Mouse (Mus musculus) kidney, embryonic 14.5 days (tissue): Measurements from ENCODE around the gene Sppl3. TPM values are rescaled to one million over a fixed set of nuclear protein-coding genes. Genes with fewer than 3 reads are reported as not detected.
A peak's percentile ranks its signal among the peaks of the same experiment; 100 is the strongest.

Source experiments
- ATAC-seq: fragments of 200-750 bp; cut with Nextera tagmentation; 2 replicates; pipeline ENCODE4 v1.8.0; 2017; ENCODE audit warnings: moderate number of reproducible peaks, mild to moderate bottlenecking, moderate TSS enrichment, moderate library complexity; ENCODE audit not compliant: low FRiP score, low TSS enrichment
- H3K27ac ChIP-seq: fragments of 300-500 bp; sonication (generic); 2 replicates; pipeline ENCODE4 v1.5.1; 2014; ENCODE audit warnings: low read depth, mild to moderate bottlenecking, low read length, moderate library complexity, mixed read lengths
- H3K27me3 ChIP-seq: fragments of 300-500 bp; sonication (generic); 2 replicates; pipeline ENCODE4 v1.6.1; 2014; ENCODE audit warnings: mild to moderate bottlenecking, low read length; ENCODE audit not compliant: control insufficient read depth, insufficient read depth
- H3K36me3 ChIP-seq: fragments of 300-500 bp; sonication (generic); 2 replicates; pipeline ENCODE4 v1.6.1; 2014; ENCODE audit warnings: low read length, mixed read lengths; ENCODE audit not compliant: control insufficient read depth, insufficient read depth
- H3K4me1 ChIP-seq: fragments of 300-500 bp; sonication (generic); 2 replicates; pipeline ENCODE4 v1.6.1; 2014; ENCODE audit warnings: low read length, mixed read lengths; ENCODE audit not compliant: control insufficient read depth, insufficient read depth
- H3K4me2 ChIP-seq: fragments of 300-500 bp; sonication (generic); replicated peaks from 2 replicates; pipeline ENCODE4 v1.6.1; 2014; ENCODE audit warnings: low read depth, mild to moderate bottlenecking, low read length
- H3K4me3 ChIP-seq: fragments of 300-500 bp; sonication (generic); 2 replicates; pipeline ENCODE4 v1.5.1; 2014; ENCODE audit warnings: mild to moderate bottlenecking, low read length
- H3K9ac ChIP-seq: fragments of 300-500 bp; sonication (generic); 2 replicates; pipeline ENCODE4 v1.6.1; 2014; ENCODE audit warnings: low read depth, mild to moderate bottlenecking, low read length, moderate library complexity
- H3K9me3 ChIP-seq: fragments of 300-500 bp; sonication (generic); 2 replicates; pipeline ENCODE4 v1.6.1; 2016; ENCODE audit warnings: low read length; ENCODE audit not compliant: control insufficient read depth
- WGBS: fragments of 180-500 bp; shearing (Covaris S2); extraction: QIAGEN DNeasy Blood & Tissue Kit; methylation state at CpG from one replicate; pipeline ENCODE4 v1.1.7; 2014; 5-methylcytosine and 5-hydroxymethylcytosine counted together
- polyA plus RNA-seq: library from polyadenylated mRNA; unstranded; fragments of >200 nt; fragmentation: Nextera tagmentation; extraction: Ambion mirVana; gene quantifications from 2 replicates; pipeline ENCODE4 v1.2.1, GENCODE M21; 2014

Sppl3 gene
- polyA plus RNA-seq, 1 experiment from 2014 or later, result 23.9 TPM

DNA sequence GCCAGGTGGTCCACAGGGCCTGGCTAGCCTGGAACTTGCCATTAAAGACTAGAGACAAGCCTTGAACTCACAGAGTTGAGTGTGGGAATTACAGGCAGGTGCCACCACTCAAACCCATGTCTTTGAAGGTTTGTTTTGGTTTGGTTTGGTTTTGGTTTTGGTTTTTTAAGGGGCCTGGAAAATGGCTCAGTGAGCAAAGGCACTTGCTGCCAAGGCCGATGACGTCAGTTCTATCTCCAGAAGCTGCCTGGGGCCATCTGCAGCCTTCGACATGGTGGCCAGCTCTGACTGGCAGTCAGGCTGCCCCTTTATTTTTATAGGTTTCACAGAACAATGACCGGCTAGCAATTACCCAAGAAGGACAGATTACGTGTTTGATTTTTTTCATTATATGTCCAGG lies 110.0 kb downstream of the Sppl3 start:
- ATAC-seq, result no peak
- Histone ChIP-seq H3K4me3 (no peak overlapping the region), H3K4me1 (peaks cover 12% of the 10 kb centered on the region), H3K27ac (no peak overlapping the region), H3K36me3 (peaks cover 24% of the 10 kb centered on the region), H3K27me3 (no peaks in the 10 kb centered on the region), H3K4me2 (no peak overlapping the region), H3K9me3 (no peaks in the 10 kb centered on the region), H3K9ac (no peak overlapping the region)
- WGBS, result 65% methylated on average over 5 of the region's 5 CpGs

DNA sequence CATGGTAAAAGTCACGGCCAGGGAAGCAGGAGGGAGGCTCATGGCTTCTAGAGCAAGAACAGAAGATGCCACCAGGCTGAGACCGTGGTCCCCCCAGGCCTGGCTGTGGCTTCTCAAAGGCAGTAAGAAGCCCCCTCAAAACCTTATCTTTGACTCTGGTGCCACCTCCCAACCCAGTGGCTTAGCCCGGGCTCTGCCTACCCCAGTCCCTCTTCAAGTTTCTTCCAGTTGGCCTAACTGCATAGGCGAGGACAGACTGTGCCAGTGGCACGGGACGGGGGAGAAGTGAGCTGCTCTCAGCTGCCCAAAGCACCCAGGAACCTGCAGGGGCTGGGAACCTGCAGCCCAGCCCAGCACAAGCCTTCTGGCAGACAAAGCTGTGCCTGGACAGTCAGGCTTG lies 113.8 kb downstream of the Sppl3 start:
- WGBS, result 87% methylated on average over 6 of the region's 6 CpGs
- Histone ChIP-seq H3K4me1 (peaks cover 15% of the 10 kb centered on the region; the same call in 1 of the 2 replicates), H3K9ac (no peak overlapping the region), H3K27me3 (no peaks in the 10 kb centered on the region), H3K27ac (no peak overlapping the region), H3K4me2 (no peak overlapping the region), H3K36me3 (peaks cover 55% of the 10 kb centered on the region), H3K9me3 (no peaks in the 10 kb centered on the region), H3K4me3 (no peak overlapping the region)
- no peak for ATAC-seq

DNA sequence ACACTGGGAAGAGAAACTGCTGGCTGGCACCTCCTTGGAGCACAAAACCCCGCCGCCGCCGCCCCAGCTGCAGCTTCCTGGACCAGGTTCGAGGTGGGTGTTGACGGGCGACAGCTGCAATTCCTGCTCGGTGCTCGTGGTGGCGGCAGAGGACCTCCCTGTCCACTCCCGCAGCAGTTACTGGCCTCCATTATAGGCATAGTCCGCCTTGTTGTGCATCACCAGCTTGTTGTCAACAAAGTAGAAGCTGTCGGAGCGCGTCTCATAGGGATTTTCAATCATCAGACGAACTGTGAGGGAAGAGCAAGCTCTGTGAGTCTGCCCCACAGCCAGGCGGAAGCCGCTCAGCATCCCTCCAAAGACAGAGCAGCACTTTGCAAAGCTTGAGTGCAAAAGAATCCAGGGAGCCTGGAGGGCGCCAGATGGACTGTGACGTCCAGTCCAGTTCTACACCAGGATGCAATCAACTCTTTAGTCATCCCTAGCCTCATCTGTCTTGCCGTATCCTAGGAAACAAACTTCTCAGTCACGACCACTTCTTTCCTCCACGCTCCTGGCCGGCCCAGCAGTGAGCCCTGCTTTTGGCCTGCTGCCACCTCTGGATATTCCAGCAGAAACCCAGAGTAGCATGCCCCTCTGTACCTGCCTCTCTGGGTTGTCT lies 114.4 kb downstream of the Sppl3 start:
- Histone ChIP-seq H3K4me3 (no peak overlapping the region), H3K27me3 (no peaks in the 10 kb centered on the region), H3K27ac (peak overlapping the region; percentile 43; the same call in 1 of the 2 replicates), H3K36me3 (peaks cover 61% of the 10 kb centered on the region), H3K9ac (no peak overlapping the region), H3K4me2 (no peak overlapping the region), H3K9me3 (no peaks in the 10 kb centered on the region), H3K4me1 (peaks cover 15% of the 10 kb centered on the region; the same call in 1 of the 2 replicates)
- ATAC-seq, result peak; percentile 56; the same call in 1 of the 2 replicates
- 20% methylated on average over 24 of the region's 24 CpGs for WGBS

DNA sequence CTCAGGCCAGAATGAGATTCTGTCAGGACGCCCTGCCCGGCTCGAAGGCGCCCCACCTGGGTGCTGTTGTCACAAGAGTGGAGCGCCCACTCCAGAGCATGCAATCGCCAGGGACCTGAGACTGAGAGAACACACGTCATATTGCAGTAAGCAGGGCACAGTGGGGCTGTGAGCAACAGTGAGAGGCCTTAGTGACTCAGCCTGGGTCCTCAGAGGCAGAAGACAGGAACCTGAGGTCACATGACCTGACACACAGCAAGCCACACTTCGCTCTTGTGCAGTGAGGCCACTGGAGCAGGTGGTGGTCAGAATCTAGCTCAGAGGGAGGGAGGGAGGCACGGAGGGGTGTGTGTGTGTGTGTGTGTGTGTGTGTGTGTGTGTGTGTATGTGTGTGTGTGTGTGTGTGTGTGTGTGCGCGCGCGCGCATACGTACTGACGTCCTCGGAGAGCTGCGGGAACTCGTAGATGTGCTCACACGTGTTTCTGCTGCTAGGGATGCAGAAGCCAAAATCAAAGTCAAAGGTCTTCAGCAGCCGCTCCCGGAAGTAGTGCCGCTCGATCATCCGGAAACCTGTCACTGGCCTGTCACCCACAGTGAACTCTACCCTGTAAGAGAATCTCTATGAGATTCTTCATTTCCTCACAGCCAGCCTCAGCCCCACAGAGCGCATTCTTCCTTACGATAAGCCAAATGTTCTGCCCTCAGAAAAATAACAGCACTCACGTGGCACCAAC lies 115.8 kb downstream of the Sppl3 start:
- Histone ChIP-seq H3K4me2 (no peak overlapping the region), H3K4me1 (peaks cover 15% of the 10 kb centered on the region; the same call in 1 of the 2 replicates), H3K9ac (0 out of 2 replicates have a peak overlapping the region, but pooled peaks have one; percentile 5), H3K27ac (no peak overlapping the region), H3K27me3 (no peaks in the 10 kb centered on the region), H3K9me3 (no peaks in the 10 kb centered on the region), H3K4me3 (no peak overlapping the region), H3K36me3 (peaks cover 63% of the 10 kb centered on the region)
- WGBS, result 81% methylated on average over 28 of the region's 28 CpGs
- ATAC-seq, result no peak

DNA sequence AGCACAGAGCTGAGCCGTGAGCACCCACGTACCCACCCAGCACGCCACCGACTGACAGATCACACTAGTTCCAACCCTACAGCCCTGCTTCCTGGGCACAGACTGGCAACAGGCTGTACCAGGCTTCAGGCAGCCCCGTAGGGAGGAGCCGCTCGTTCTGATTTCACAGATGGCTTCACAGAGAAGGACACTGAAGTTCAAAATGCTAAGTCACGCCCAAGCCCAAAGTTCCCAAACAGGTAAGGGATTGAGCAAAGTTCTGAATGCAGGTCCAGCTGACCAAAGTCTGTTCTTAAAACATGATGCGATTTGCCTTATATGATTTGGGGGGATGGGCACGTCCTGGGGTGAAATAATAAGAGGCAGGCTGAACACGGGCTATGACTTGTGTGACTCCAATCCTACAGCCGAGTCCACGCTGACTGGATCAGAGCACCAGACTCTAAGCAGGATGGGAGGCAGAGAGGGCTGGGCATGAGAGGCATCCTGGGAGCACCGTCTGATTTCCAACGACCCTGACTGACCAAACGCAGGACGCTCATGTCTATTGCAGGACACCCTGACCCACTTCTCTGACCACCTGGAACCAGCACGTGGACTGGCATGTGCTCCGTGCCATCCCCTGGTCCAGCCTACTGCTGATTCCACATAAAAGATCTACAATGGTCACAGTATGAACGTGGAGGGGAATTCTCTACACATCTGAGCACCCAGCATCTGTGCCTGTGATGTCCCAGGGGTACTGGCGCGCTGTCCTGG lies 116.7 kb downstream of the Sppl3 start:
- no peaks in the 10 kb centered on the region for H3K27me3 ChIP-seq
- H3K9ac ChIP-seq, result 0 out of 2 replicates have a peak overlapping the region, but pooled peaks have one; percentile 5
- no peak overlapping the region for H3K27ac ChIP-seq
- H3K4me2 ChIP-seq, result no peak overlapping the region
- H3K36me3 ChIP-seq, result peaks cover 65% of the 10 kb centered on the region
- no peak for ATAC-seq
- no peaks in the 10 kb centered on the region for H3K9me3 ChIP-seq
- H3K4me3 ChIP-seq, result no peak overlapping the region
- peaks cover 18% of the 10 kb centered on the region; the same call in 1 of the 2 replicates for H3K4me1 ChIP-seq
- 83% methylated on average over 22 of the region's 22 CpGs for WGBS

DNA sequence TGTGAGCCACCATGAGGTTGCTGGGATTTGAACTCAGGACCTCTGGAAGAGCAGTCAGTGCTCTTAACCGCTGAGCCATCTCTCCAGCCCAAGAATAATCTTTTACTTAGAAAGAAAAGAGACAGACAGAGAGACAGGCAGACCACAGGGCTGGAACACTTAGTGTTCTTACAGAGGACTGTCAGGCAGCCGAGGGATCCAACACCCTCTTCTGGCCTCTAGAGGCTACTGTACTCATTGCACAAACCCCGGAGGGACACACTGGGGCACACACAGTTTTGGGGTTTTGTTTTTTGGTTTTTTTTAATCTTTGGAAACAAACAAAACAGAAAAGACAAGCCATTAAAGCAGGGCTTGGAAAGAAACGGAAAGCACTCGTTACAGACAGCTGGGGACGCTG lies 118.4 kb downstream of the Sppl3 start:
- ATAC-seq, result no peak
- 94% methylated on average over 6 of the region's 6 CpGs for WGBS
- Histone ChIP-seq H3K36me3 (peaks cover 55% of the 10 kb centered on the region), H3K4me3 (no peak overlapping the region), H3K9ac (no peak overlapping the region), H3K27ac (no peak overlapping the region), H3K27me3 (no peaks in the 10 kb centered on the region), H3K4me2 (no peak overlapping the region), H3K4me1 (peaks cover 21% of the 10 kb centered on the region), H3K9me3 (no peaks in the 10 kb centered on the region)

DNA sequence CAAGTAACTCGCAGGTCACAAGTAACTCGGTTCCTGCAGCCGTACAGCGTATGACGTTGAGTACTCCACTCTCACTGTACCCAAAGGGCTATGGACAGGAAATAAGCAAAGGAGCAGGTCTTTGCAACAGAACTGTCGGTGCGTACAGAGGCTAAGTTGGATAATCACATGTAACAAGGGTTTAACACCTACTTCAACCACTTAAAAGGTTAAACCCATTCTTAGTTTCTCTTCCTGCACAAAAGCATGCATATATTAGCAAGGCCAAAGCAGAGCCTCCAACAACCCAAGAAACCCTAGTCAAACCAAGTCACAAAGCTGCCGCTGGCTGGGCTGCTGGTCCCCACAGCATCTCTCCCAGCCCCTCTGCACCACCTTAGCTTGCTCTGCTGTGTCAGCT lies 121.5 kb downstream of the Sppl3 start:
- no peak overlapping the region for H3K4me3 ChIP-seq
- WGBS, result 88% methylated on average over 8 of the region's 8 CpGs

DNA sequence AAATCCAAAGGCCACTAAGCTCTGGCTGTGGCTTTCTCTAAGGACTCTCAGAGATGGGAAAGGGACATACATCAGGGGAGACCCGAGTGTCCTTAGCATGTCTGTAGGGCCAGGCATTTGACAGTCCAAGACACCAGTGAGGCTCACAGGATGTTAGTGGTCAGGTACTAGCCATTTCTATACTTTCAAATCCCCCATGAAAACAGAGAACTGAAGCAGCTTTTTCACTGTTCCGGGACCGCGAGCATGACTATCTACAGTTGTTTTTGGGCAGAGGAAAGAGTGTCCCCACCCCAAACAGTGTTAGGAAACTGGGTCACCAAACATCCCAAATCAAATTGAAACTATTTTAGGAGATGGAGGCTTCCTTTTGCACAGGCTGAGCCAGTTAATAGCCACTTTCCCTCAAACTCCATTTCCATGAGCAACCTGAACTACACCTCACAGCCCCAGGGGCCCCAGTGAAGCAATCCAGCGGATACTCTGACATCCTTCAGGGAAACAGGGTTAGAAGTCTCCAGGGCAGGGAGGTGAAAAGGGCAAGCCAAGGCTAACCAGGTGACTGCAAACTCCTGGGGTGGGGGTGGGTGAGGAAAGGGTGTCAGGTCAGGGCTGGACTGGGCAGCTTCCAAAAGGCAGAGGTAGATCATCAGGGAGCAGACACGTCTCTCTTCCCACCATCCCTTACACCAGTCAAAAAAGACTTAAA lies 122.6 kb downstream of the Sppl3 start:
- Histone ChIP-seq H3K4me1 (peaks cover 6% of the 10 kb centered on the region; the same call in 1 of the 2 replicates), H3K36me3 (peaks cover 21% of the 10 kb centered on the region), H3K27me3 (no peaks in the 10 kb centered on the region), H3K4me2 (peak overlapping the region; percentile 96), H3K27ac (no peak overlapping the region), H3K9me3 (no peaks in the 10 kb centered on the region), H3K4me3 (peak overlapping the region; percentile 78), H3K9ac (peak overlapping the region; percentile 87; the same call in 1 of the 2 replicates)
- 52% methylated on average over 6 of the region's 6 CpGs for WGBS
- no peak for ATAC-seq

More for the DNA sequence above, 121.5 kb downstream of the Sppl3 start:
- ATAC-seq, result no peak
- no peak overlapping the region for H3K9ac ChIP-seq
- peaks cover 8% of the 10 kb centered on the region; the same call in 1 of the 2 replicates for H3K4me1 ChIP-seq
- no peak overlapping the region for H3K4me2 ChIP-seq
- no peak overlapping the region for H3K27ac ChIP-seq
- H3K36me3 ChIP-seq, result peaks cover 30% of the 10 kb centered on the region
- H3K27me3 ChIP-seq, result no peaks in the 10 kb centered on the region
- no peaks in the 10 kb centered on the region for H3K9me3 ChIP-seq
